Mouse (Mus musculus) spleen, postnatal 14 days (tissue): ENCODE measurements at regions not wholly inside any gene's neighbourhood (a gene's known extent, or its start where the extent isn't known, plus 50 kb on each side); places are given as distances from the start of the nearest gene placed in this dataset.

ENCODE experiments used
- DNase-seq, 2 experiments: peaks; one replicate each; pipeline ENCODE4 v3.0.0; 2021 to 2022; ENCODE audit warnings: low spot score in 2 of 2

- no peak for DNase-seq
Observed at GRCm38 (mm10) chr8:128225123-128225522, 133.3 kb upstream of the Nrp1 start.

- no peak for DNase-seq
Observed at GRCm38 (mm10) chr8:128235071-128235470, 123.3 kb upstream of the Nrp1 start.

GRCm38 (mm10) chr8:128235527-128235926 lies 122.9 kb upstream of the Nrp1 start:
- DNase-seq = no peak

GRCm38 (mm10) chr8:128236097-128236496 lies 122.3 kb upstream of the Nrp1 start:
- DNase-seq = no peak

- DNase-seq = no peak
Observed at GRCm38 (mm10) chr8:128238948-128239347, 119.5 kb upstream of the Nrp1 start.

- DNase-seq = no peak
Observed at GRCm38 (mm10) chr8:128239783-128240182, 118.6 kb upstream of the Nrp1 start.

- no peak for DNase-seq
Observed at GRCm38 (mm10) chr8:128241200-128241599, 117.2 kb upstream of the Nrp1 start.

GRCm38 (mm10) chr8:128242465-128243251 lies 115.7 kb upstream of the Nrp1 start:
- DNase-seq = no peak

GRCm38 (mm10) chr8:128251723-128252122 lies 106.7 kb upstream of the Nrp1 start:
- DNase-seq = no peak

- DNase-seq = no peak
Observed at GRCm38 (mm10) chr8:128260836-128261235, 97.6 kb upstream of the Nrp1 start.

GRCm38 (mm10) chr8:128261367-128261766 lies 97.0 kb upstream of the Nrp1 start:
- no peak for DNase-seq

GRCm38 (mm10) chr8:128263251-128263947 lies 95.0 kb upstream of the Nrp1 start:
- no peak for DNase-seq

- DNase-seq = no peak
Observed at GRCm38 (mm10) chr8:128267261-128267660, 91.1 kb upstream of the Nrp1 start.

GRCm38 (mm10) chr8:128268010-128268409 lies 90.4 kb upstream of the Nrp1 start:
- DNase-seq = no peak

GRCm38 (mm10) chr8:128269546-128269945 lies 88.9 kb upstream of the Nrp1 start:
- no peak for DNase-seq

- no peak for DNase-seq
Observed at GRCm38 (mm10) chr8:128272866-128273344, 85.5 kb upstream of the Nrp1 start.

- DNase-seq = no peak
Observed at GRCm38 (mm10) chr8:128276475-128276874, 81.9 kb upstream of the Nrp1 start.

- DNase-seq = no peak
Observed at GRCm38 (mm10) chr8:128282802-128283201, 75.6 kb upstream of the Nrp1 start.

- DNase-seq = no peak
Observed at GRCm38 (mm10) chr8:128283365-128283764, 75.0 kb upstream of the Nrp1 start.

- no peak for DNase-seq
Observed at GRCm38 (mm10) chr8:128284816-128285215, 73.6 kb upstream of the Nrp1 start.

GRCm38 (mm10) chr8:128290076-128290475 lies 68.3 kb upstream of the Nrp1 start:
- DNase-seq = no peak

GRCm38 (mm10) chr8:128292394-128292793 lies 66.0 kb upstream of the Nrp1 start:
- no peak for DNase-seq

GRCm38 (mm10) chr8:128296728-128297380 lies 61.5 kb upstream of the Nrp1 start:
- DNase-seq = no peak
